18 mouse cellular contexts compared by ENCODE assay signal in the genomic region with DNA sequence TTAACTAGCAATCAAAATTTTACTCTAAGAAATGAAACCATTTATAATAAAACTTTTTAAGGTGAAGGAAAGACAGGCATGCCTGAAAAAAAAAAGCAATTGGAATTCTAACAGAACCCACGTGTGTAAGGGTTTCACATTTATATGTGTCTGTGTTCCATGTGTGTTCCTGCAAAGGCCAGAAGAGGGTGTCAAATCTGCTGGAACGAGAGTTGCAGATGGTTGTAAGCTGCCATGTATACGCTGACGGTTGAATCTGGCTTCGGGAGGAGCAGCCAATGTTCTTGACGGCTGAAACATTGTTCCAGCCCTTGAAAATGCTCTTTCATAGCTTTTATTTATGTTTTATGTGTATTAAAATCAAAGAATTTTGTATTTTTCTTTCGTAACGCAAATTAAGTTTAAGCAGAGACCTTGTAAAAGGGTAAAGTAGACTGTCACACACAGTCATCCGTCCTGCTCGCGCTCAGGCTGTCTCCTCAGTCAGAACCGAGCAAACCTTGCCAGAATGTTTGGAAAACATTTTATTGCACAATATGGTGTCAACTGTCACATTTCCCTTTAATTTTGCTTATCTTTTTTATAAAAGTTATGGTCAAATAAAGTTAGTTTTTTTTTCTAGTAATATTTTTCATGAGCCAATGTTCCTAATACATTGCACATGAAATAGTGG. TPM values are rescaled to one million over a fixed set of nuclear protein-coding genes. Genes with fewer than 3 reads are reported as not detected.
DNase-seq lines count a peak whose midpoint lies in the region; ATAC-seq and TF ChIP-seq lines count a peak whose summit lies in the region.
"Had no signal": no experiment of that assay in that cellular context is flagged by ENCODE, and none has a peak within 500 bp of the region (broad histone marks: within the 10 kb centered on the region; RNA-seq: fewer than 3 reads in every experiment).

No protein-coding gene starts in this region.

- H3K4me3 ChIP-seq in forebrain, embryonic 14.5 days (ENCODE audit: low read depth, low read length), result no peak overlapping the region
- no peak overlapping the region for H3K4me3 ChIP-seq in forebrain, embryonic 13.5 days
- no peak overlapping the region for H3K4me3 ChIP-seq in layer of hippocampus, adult 2 months
- H3K4me3 ChIP-seq in embryonic facial prominence, embryonic 15.5 days (replicated peaks), result no peak overlapping the region
- H3K4me3 ChIP-seq in neural tube, embryonic 15.5 days (replicated peaks), result no peak overlapping the region
- H3K4me3 ChIP-seq: embryonic facial prominence, embryonic 12.5 days; liver, embryonic 13.5 days; neural tube, embryonic 12.5 days had no signal

- H3K4me2 ChIP-seq in forebrain, embryonic 14.5 days (ENCODE audit: low read length), result no peak overlapping the region
- H3K4me2 ChIP-seq in forebrain, embryonic 13.5 days, result no peak overlapping the region
- no peak overlapping the region for H3K4me2 ChIP-seq in embryonic facial prominence, embryonic 15.5 days (replicated peaks)
- H3K4me2 ChIP-seq in neural tube, embryonic 15.5 days, result no peak overlapping the region
- H3K4me2 ChIP-seq: embryonic facial prominence, embryonic 12.5 days; liver, embryonic 13.5 days; neural tube, embryonic 12.5 days had no signal

- WGBS in forebrain, embryonic 14.5 days, result 83% methylated on average over 12 of the region's 12 CpGs
- 87% methylated on average over 12 of the region's 12 CpGs for WGBS in forebrain, embryonic 13.5 days
- 63% methylated on average over 12 of the region's 12 CpGs for WGBS in embryonic facial prominence, embryonic 15.5 days
- WGBS in neural tube, embryonic 15.5 days, result 80% methylated on average over 12 of the region's 12 CpGs

- H3K36me3 ChIP-seq in forebrain, embryonic 14.5 days (ENCODE audit: control insufficient read depth, insufficient read depth, low read length), result no peaks in the 10 kb centered on the region
- H3K36me3 ChIP-seq in forebrain, embryonic 13.5 days (ENCODE audit: poor library complexity, severe bottlenecking), result no peaks in the 10 kb centered on the region
- no peaks in the 10 kb centered on the region for H3K36me3 ChIP-seq in embryonic facial prominence, embryonic 15.5 days
- no peaks in the 10 kb centered on the region for H3K36me3 ChIP-seq in neural tube, embryonic 15.5 days
- H3K36me3 ChIP-seq: embryonic facial prominence, embryonic 12.5 days; liver, embryonic 13.5 days; neural tube, embryonic 12.5 days had no signal

- peak; percentile 38 for DNase-seq in forebrain, embryonic 14.5 days (ENCODE audit: low spot score)
- DNase-seq in layer of hippocampus, adult 2 months (ENCODE audit: low spot score in 2 of 2), result no peak
- DNase-seq in layer of hippocampus, adult 9-10 months (ENCODE audit: low spot score), result no peak
- peak; percentile 64 for DNase-seq in adipocyte (ENCODE audit: low spot score)
- no peak for DNase-seq in neural tube, embryonic 10.5 days (ENCODE audit: extremely low spot score, low spot score)
- DNase-seq: adrenal gland, postnatal 25 days; cerebellum, adult 18-20 months; heart, postnatal 36 days; liver, embryonic 13.5 days; retina, postnatal 1 day; spleen, adult 18-20 months had no signal

- no peak overlapping the region for H3K9ac ChIP-seq in forebrain, embryonic 14.5 days (ENCODE audit: low read length)
- no peak overlapping the region for H3K9ac ChIP-seq in forebrain, embryonic 13.5 days
- H3K9ac ChIP-seq in embryonic facial prominence, embryonic 15.5 days, result no peak overlapping the region
- no peak overlapping the region for H3K9ac ChIP-seq in neural tube, embryonic 15.5 days (replicated peaks)
- H3K9ac ChIP-seq: embryonic facial prominence, embryonic 12.5 days; liver, embryonic 13.5 days; neural tube, embryonic 12.5 days had no signal

- no peak for ATAC-seq in forebrain, embryonic 14.5 days
- no peak for ATAC-seq in forebrain, embryonic 13.5 days
- ATAC-seq in embryonic facial prominence, embryonic 15.5 days (ENCODE audit: insufficient number of reproducible peaks, low FRiP score, low TSS enrichment, low read depth), result no peak
- ATAC-seq in neural tube, embryonic 15.5 days (ENCODE audit: low FRiP score), result no peak
- ATAC-seq: CD4-positive, CD25-positive, alpha-beta regulatory T cell, adult 4 months; Patski had no signal

- no peaks in the 10 kb centered on the region for H3K27me3 ChIP-seq in forebrain, embryonic 14.5 days (replicated peaks; ENCODE audit: control insufficient read depth, insufficient read depth, low read length)
- no peaks in the 10 kb centered on the region for H3K27me3 ChIP-seq in forebrain, embryonic 13.5 days
- no peaks in the 10 kb centered on the region for H3K27me3 ChIP-seq in embryonic facial prominence, embryonic 15.5 days
- no peaks in the 10 kb centered on the region for H3K27me3 ChIP-seq in neural tube, embryonic 15.5 days (replicated peaks)
- H3K27me3 ChIP-seq: embryonic facial prominence, embryonic 12.5 days; liver, embryonic 13.5 days; neural tube, embryonic 12.5 days had no signal

- H3K27ac ChIP-seq in forebrain, embryonic 14.5 days (ENCODE audit: low read depth, low read length), result no peak overlapping the region
- H3K27ac ChIP-seq in forebrain, embryonic 13.5 days, result no peak overlapping the region
- no peak overlapping the region for H3K27ac ChIP-seq in layer of hippocampus, adult 2 months
- 0 out of 2 replicates have a peak overlapping the region, but pooled peaks have one; percentile 14 for H3K27ac ChIP-seq in embryonic facial prominence, embryonic 15.5 days (replicated peaks)
- H3K27ac ChIP-seq in neural tube, embryonic 15.5 days (replicated peaks), result no peak overlapping the region
- H3K27ac ChIP-seq: embryonic facial prominence, embryonic 12.5 days; liver, embryonic 13.5 days; neural tube, embryonic 12.5 days had no signal

- H3K4me1 ChIP-seq in forebrain, embryonic 14.5 days (ENCODE audit: control insufficient read depth, insufficient read depth, low read length), result no peaks in the 10 kb centered on the region
- H3K4me1 ChIP-seq in forebrain, embryonic 13.5 days, result no peaks in the 10 kb centered on the region
- H3K4me1 ChIP-seq in embryonic facial prominence, embryonic 15.5 days, result peaks cover 16% of the 10 kb centered on the region
- no peaks in the 10 kb centered on the region; the same call in 1 of the 2 replicates for H3K4me1 ChIP-seq in neural tube, embryonic 15.5 days
- H3K4me1 ChIP-seq: neural tube, embryonic 12.5 days had no signal

- TF ChIP-seq CTCF in layer of hippocampus, adult 2 months (conservative IDR thresholded peaks at IDR 0.05), result peak; percentile 66

- no peaks in the 10 kb centered on the region for H3K9me3 ChIP-seq in forebrain, embryonic 14.5 days (replicated peaks; ENCODE audit: control insufficient read depth, low read length)
- no peaks in the 10 kb centered on the region for H3K9me3 ChIP-seq in forebrain, embryonic 13.5 days (replicated peaks)
- H3K9me3 ChIP-seq in embryonic facial prominence, embryonic 15.5 days (replicated peaks), result no peaks in the 10 kb centered on the region
- H3K9me3 ChIP-seq in neural tube, embryonic 15.5 days (replicated peaks), result no peaks in the 10 kb centered on the region
- H3K9me3 ChIP-seq: embryonic facial prominence, embryonic 12.5 days; liver, embryonic 13.5 days; neural tube, embryonic 12.5 days had no signal

RNA-seq across cellular contexts. Expression of a gene that starts 48.5 kb away (rescaled TPM):
- polyA plus RNA-seq in forebrain, embryonic 14.5 days (2014; fragmentation: Nextera tagmentation; extraction: Ambion mirVana), result 10.4 and 11.3 TPM in 2 replicates
- polyA plus RNA-seq in forebrain, embryonic 13.5 days (2015; fragmentation: Nextera tagmentation; extraction: Ambion mirVana), result 5.7 and 7.3 TPM in 2 replicates
- total RNA-seq in layer of hippocampus, adult 2 months (2021), result 10 to 100 TPM; 55.1 to 58.0 TPM
- polyA plus RNA-seq in embryonic facial prominence, embryonic 15.5 days (2015; fragmentation: Nextera tagmentation; extraction: Ambion mirVana), result 4.2 and 4.5 TPM in 2 replicates
- polyA plus RNA-seq in neural tube, embryonic 15.5 days (2015; fragmentation: Nextera tagmentation; extraction: Ambion mirVana), result 8.6 and 9.3 TPM in 2 replicates
- polyA plus RNA-seq: Patski had no signal

Comparison
In these comparisons a context has a peak if more than half of its experiments do, and no peak if none do; other contexts are left out.
1. DNase-seq: peak in forebrain, embryonic 14.5 days (single experiment) and adipocyte (single experiment); none in layer of hippocampus, adult 2 months (0 of 2), layer of hippocampus, adult 9-10 months (single experiment) and neural tube, embryonic 10.5 days (single experiment).